Mouse (Mus musculus) left cerebral cortex, postnatal 10 days (tissue): ENCODE data around the gene Csnk2b. TPM values are rescaled to one million over a fixed set of nuclear protein-coding genes. Genes with fewer than 3 reads are reported as not detected.

ENCODE experiments used
- DNase-seq, 2 experiments: peaks; one replicate each; pipeline ENCODE4 v3.0.0; 2021 to 2022; ENCODE audit warnings: low spot score in 2 of 2, mixed read lengths in 1 of 2; ENCODE audit errors: extremely low spot score in 1 of 2
- intact Hi-C: fragments of 180-260 bp; cut with DNase I; formaldehyde crosslinking; loops from one replicate; pipeline ENCODE4 v1.15.1; 2025
- total RNA-seq, 2 experiments: library from RNA; stranded (reverse); gene quantifications; 2 replicates each; pipeline ENCODE4 v1.2.3; 2021

Csnk2b gene
- 100 to 1,000 TPM; 196 to 210 TPM for total RNA-seq

DNA sequence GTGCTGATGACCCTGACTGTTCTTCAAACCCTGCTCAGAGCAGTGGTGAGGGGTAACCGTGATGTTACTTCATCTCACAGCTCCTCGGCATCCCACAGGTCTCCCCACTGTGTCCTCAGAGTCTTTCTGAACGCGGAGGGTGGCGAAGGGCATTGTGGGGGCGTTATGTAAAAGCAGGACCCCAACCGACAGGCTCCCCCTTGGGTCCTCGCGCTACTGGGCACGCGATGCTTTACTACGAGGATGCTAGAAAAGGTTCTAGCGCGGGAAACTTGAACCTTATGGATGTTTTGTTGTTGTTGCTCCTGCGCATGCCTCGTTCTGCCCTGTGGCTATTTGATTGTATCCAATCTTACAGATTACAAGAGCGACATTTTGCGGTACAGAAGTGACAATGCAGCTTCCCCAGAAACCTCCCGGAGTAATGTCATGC is at the start of gene Csnk2b:
TSS of gene Csnk2b (minus strand) at position 183 of the 433 bp plus-strand sequence.
- DNase-seq: peak; percentile 65 to 82
- intact Hi-C loops: no loop called here

DNA sequence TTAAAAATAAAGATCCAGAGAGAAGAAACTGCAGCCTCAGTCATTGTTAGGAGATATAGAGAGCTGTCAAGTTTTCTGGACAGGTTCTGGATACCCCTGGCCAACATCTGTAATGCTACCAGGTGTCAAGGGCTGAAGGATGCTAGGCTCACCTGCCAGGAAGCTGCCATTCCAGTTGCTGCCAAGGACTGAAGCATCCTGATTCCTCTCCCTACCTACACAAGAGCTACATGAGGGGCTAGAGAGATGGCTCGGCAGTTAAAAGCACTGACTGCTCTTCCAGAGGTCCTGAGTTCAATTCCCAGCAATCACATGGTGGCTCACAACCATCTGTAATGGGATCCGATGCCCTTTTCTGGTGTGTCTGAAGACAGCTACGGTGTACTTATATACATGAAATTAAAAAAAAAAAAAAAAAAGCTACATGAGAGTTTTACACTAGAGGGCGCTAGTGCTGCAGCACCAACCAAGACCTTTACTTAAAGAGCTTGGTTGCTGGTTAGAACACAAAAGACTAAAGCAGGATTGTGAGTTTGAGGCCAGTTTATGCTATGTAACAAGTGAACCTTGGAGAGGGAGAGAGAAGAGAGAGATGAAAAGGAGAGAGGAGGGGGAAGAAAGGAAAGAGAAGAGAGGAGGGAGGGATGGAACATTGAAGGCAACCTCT is 46.8 kb upstream of the Csnk2b start:
- no peak for DNase-seq
- intact Hi-C loops: loop anchor here (1.0 kb wide), 1 partner anchor 64 kb away; no protein-coding TSS in a partner anchor

DNA sequence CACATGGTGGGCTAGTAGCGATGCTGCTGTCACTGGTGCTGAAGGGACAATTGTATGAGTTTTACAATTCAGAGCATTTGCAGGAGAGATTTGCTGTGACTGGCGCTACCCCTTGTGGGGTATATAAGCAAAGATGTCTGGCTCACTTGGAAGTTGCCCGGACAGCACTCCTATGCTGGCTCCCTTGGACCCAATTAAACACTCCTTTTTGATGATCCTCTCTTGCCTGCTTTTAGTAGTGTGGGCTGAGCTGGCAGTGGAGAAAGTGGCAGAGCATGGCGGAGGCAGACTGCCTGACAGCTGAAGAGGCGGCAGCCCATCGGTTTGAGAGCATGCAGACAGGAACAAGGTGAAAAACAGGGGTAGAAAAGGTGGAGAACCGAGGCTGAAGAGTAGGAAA is 45.9 kb upstream of the Csnk2b start:
- no peak for DNase-seq
- intact Hi-C loops: no loop called here

DNA sequence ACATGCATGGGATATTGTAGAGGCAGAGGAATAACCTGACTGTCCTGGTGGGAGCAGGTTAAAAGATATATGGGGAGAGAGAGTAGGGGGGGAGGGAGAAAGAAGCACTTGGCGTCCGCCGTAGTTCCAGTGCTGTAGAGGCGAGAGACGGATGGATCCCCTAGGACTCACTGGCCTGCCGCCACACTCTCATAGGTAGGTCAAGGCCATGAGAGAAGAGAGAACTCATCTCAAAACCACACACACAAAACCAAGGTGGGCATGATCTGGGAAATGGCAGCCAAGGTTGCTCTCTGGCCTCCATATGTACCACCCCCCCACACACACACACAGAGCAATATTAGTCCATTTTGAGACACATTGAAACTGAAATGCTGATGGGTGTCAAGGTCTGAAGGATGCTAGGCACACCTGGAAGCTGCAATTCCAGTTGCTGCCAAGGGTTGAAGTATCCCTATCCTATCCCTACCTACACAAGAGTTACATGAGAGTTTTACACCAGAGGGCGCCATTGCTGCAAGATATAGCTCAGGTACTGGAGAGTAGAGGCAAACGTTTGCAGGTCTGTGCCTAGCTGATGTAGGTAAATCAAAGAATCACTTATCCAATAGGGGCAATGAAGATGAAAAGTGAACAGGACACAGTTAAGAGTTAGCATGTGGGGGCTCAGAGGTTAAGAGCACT is 44.6 kb upstream of the Csnk2b start:
- intact Hi-C loops: no loop called here

DNA sequence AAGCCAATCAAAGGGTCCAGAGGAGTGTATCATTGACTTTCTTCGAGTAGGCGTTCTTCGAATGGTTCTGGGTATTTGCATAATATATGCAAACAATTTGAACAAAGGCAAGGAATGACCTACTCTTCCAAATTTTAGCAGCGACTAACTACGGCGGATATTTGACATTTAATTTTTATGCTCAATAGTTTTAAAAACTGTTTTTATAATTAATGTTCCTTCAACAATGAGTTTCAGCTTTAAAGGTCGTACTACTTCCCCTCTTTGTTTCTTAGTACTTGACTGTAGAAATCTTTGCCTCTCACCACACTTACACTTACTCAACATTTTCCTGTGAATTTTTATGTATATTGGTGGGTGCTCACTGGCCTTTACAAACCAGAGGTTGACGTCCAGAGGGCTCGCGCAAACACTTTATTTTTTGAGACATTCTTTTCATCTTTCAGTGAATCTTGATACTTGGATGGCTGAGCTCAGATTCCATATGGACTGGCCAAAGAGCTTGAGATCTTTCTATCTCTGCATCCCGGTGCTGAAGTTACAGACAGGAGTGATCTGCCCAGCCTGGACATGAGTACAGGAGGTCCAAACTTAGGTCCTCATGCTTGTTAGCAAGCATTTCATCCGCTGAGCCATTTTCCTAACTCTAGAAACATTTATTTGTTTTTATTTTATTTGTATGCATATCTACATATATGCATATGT is 43.8 kb upstream of the Csnk2b start:
- intact Hi-C loops: no loop called here
- no peak for DNase-seq

More for the DNA sequence above, 44.6 kb upstream of the Csnk2b start:
- peak; percentile 69 for DNase-seq

DNA sequence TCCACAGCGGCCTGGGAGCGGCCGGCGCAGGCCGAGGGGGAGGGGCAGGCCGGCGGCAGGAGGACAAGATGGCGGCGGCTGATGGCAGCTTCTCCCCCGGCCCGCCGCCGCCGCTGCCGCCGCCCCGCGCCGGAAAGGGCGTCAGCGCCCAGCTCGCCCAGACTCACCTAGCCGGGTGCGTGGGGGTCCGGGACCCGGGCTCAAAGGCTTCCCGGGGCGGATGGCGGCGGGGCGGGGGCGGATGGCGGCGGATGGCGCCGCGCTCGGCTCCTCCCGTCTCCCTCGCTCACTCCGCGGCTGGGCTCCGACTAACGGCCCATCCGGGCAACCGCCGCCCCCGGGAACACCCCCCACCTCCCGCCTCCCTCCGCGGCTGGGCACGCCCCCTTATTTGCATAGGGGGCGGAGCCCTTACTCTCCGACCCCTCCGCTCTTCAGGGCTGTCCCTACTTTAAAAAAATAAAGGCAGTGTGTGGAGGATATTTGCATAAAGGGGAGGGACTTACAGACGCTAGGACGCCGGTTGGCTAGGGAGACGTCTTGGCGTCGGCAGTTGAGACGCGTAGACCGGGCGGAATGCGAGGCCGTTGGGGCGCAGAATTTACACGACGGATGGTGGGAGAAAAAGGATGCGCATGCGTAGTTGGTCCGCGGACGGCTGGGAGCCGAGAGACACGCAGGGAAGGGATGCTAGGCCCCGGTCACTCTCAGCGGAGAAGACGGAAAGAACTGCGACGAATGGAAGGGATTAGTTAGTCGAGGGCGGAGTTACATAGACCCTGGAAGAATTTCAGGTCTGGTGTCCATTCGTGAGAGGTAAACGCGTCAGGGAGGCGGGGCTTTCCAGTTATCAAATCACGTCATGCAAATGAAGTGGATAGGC is 43.0 kb upstream of the Csnk2b start, which contains the start of gene Prrc2a:
TSS of gene Prrc2a (minus strand) at position 330 of the 883 bp plus-strand sequence.
- intact Hi-C loops: no loop called here
- peak; percentile 99 for DNase-seq

DNA sequence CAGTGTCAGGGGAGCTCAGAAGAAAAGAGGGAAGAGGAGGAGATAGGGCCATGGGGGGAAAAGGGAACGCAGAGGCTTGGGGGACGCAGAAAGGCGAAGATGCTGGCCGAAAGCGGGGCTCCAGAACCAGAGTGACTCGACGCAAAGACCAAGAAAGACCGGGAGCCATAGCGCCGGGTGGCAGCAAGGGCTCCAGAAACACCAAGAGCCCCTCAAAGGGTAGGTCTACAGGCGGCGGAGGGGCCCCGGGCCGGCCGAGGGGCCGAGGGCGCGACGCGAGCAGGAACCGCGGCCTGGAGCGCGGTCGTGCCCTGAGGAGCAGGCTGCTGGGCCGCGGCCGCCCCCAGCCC is 42.3 kb upstream of the Csnk2b start:
- intact Hi-C loops: no loop called here
- DNase-seq: no peak

DNA sequence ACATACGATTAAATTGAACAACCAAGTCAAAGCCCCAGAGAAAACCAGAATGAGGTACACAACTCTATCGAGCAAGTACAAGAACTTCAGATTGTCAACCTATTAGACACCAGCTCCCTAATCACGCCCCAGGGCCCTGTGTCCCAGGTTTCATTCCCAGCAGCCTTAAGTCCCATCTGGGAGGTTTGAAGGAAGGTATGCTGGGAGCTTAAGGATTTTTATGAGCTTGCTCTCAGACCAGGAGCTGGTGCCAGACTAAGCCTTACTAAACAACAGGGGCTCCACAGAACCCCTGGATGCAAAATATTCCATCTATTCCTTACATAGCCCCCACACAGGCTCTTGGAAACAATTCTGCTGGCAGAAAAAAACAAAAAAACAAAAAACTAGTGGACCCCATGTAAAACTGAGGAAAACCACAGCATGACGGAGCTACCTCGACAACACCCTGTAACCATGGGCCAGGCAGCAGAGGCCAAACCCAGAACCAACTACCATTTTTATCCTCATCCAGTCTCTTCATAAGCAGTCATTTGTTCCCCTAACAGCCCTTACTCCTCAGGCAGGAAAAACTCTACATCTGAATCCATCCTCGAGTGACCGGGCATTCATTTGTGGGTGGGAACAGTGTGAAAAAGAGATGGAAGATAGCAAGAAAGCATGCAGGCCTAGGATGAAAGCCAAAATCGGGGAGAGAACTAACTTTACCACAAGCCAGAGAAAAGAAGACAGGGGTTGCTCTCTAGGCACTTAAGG is 41.7 kb upstream of the Csnk2b start:
- DNase-seq: no peak
- intact Hi-C loops: no loop called here

DNA sequence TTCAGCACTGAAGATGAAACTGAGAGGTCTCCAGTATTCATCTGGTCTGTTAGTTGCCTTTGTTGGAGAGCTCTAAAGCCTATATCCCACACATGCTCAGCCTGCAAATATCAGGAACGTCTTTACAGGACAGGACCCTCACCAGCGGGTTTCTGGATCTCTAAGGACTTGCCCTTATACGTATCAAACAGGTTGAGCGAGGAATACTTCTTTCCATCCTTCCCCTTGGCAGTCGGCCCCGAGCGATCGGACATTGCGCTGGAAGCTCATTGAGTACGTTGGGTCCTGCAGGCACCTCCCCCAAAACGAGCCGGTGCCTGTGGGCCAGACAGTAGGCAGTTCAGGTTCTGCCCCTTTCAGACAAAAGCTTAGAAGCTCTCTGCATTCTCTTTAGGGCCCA is 40.9 kb upstream of the Csnk2b start:
- intact Hi-C loops: no loop called here
- DNase-seq: no peak

DNA sequence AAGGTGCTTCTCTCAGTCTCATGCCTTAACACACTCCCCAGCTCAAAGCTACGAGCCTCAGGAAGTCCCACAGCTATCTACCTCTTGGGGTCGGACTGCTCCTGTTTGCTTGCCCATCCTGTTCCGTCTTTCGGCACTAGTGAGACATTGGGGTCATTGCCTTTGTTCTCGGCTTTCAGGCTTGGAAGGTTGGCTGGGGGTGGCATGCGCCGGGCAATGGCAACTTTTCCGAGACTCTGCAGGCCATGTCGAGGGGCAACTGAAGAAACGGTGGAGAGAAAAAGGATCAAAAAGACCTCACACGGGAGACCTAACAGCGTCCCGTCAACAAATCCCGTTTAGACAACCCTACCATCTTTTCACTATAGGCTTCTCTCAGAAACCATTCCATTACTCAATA is 40.3 kb upstream of the Csnk2b start:
- intact Hi-C loops: no loop called here
- DNase-seq: no peak

DNA sequence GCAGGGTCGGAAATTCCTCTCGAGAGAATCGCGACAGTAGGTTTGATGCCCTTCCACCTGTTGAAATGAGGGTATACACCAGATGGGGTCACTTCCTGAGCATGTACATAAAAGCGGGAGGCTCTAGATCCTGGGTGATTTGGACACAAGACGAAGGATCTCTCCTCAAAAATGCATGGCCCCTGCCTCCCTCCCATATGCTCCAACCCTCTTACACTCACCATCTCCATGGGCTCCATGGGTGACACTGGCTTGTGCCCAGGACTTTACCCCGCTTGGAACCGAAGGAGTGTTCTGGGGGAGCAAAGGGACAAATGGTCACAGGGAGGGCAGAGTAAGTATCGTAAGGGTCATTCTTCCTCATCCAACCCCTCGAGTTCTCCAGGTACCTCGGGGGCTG is 39.6 kb upstream of the Csnk2b start:
- intact Hi-C loops: no loop called here
- DNase-seq: peak in 1 of 2 experiments; percentile 22

DNA sequence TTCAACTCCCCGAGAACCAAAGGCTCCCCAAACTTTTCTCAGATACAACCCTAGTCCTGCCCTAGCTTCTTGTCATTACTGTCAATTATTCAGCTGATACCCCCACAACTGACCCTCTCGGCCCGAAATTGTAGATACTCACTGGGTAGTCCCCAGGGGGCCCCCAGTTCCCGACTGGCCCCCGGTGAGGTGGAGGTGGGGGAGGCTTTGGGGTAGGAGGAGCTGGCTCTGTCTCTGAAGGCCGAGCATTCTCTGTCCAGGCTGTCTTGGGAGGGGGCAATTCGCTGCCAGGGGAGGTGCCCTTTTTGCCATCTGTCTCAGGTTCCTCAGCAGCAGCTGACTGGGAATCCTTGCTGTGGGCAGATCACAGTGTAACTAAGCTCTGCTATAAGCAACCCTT is 37.8 kb upstream of the Csnk2b start:
- intact Hi-C loops: loop anchor here (2.0 kb wide), 1 partner anchor 17 kb away; no protein-coding TSS in a partner anchor
- DNase-seq: no peak

DNA sequence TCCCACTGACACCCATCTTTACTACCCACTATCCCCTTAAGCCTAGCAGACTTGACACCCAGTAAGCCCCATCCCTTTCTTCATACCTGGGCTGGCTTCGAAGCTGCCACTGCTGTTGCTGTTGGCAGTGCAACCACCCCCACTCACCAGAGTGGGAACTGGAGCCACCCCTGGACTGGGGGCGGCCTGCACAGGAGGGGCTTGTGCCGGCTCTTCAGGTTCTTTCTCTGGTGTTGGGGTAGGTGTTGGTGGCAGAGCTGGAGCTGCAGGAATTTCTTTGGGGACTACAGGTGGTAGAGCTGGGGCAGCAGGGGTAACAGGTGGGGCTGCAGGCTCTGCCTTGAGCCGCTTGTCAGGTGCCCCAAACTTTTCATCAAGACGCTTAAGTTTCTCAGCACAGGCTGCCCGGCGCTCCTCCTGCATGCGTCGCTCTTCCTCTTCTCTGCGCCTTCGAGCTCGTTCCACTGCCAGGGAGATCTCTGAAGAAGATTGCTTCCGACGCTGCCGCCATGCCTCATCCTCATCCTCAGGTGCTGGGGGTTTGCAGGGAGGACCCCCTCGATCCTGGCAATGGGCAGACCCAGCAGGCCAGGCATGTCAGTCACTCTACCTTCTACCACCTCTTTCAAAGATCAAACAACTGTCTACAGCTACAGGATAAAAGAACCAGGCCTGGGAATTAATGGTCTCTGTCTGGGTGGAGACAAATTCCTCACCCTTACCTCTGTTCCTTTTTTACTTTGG is 37.2 kb upstream of the Csnk2b start:
- intact Hi-C loops: loop anchor here (2.0 kb wide), 1 partner anchor 16 kb away; no protein-coding TSS in a partner anchor
- DNase-seq: no peak

DNA sequence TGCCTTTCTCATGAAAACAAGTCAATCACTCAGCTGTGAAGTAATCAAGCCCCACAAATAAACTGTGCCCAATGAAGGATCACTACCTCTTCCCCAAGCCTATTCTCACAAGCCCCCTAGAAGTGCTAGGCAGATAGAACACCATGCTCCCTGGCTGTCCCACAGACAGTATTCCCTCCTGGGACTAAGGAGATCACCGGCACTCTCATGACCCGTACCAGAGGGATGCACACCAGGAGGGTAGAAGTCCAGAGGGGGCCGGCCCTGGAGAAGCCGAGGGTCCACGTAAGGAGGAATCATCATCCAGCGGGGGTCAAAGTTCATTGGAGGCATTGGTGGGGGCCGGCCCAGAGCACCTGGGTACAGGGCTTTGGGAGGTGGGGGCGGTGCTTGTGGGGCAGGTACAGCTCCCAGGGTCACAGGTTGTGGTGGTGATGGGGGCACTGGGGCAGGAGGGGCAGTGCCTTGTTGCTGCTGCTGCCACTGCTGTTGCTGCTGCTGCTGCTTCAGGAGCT is 35.9 kb upstream of the Csnk2b start:
- intact Hi-C loops: loop anchor here (2.0 kb wide), 1 partner anchor 15 kb away; no protein-coding TSS in a partner anchor
- DNase-seq: no peak

DNA sequence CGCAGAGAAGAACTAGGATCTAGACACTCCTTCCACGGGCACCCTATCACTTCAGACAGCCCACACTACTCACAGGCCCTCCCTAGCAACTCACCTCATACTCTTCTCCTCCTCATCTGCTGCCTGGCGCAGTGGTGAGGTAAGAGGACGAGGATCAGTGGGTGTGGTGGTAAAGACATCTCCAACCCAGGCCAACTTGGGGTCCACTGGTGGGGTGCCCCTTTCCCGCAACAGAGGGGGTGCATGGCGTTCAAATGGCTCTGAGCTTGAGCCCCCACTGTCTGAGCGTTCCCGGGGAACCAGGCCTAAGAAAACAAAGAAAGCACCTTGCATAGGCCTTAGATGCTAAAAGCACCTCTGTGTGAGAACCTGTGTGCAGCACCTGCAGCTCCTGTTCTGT is 35.4 kb upstream of the Csnk2b start:
- intact Hi-C loops: no loop called here
- DNase-seq: no peak

DNA sequence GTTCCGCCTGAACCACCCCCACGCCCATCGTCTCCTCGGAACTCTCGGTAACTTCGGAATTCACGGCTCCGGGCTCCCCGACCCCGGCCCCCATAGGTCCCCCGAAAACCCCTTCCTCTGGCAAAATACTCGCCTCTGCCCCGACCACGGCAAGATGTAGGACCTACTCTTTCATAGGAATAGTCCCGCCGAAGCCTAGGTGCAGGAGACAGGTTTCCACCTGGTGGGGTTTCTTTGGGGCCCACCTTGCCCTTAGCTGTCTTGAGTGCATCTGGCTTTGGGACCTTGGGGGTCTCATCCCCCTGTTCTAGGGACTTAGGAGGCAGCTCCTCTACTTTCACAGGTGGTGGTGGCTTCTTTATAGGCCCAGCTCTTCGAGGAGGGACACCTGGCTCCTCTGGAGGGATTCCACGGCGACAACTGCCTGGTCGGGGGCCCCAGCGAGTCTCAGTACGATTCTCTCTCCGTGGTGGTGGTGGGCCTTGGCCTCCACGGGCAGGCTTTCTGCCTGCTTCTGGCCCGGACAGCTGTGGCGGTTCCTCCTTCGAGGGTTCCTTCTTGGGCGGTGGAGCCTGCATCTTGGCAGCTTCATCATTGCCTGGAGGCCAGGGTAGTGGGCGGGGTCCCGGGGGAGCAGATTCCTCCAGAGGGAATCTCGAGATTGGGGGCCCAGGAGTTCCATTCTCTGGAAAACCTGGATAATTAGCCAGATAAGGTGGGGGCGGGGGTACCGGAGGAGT is 34.8 kb upstream of the Csnk2b start:
- intact Hi-C loops: no loop called here
- no peak for DNase-seq

DNA sequence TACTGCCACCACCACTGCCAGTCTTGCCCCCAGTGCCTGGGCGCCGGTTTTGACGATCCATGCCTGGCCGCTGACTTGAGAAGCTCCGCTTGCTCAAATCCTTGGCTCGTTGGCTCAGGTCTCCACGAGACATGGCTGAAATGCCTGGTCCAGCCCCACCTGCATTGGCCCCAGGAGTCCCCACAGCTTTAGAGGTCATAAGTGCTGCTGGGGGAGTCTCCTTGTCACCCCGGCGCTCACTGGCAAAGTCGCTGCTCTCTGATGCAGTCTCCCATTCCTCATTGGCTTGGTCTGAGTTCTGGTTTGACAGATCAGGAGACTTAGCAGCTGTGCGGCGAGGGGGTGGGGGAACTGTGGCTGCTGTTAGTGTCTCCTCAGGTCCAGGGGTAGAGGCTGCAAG is 33.6 kb upstream of the Csnk2b start:
- intact Hi-C loops: no loop called here
- no peak for DNase-seq
